Mouse (Mus musculus): ENCODE measurements at regions not wholly inside any gene's neighbourhood (a gene's known extent, or its start where the extent isn't known, plus 50 kb on each side); places are given as distances from the start of the nearest gene placed in this dataset.

GRCm38 (mm10) chr3:21934731-21935271 is 141.7 kb upstream of the Tbl1xr1 start:
- no peaks in the 10 kb centered on the region for H3K27me3 ChIP-seq (replicated peaks; ENCODE audit: control insufficient read depth, insufficient read depth, low read length)
- ATAC-seq, result no peak
- peak overlapping the region; percentile 36 for H3K27ac ChIP-seq (ENCODE audit: low read length)
- H3K9me3 ChIP-seq (ENCODE audit: control insufficient read depth, low read length), result no peaks in the 10 kb centered on the region
- H3K4me3 ChIP-seq (ENCODE audit: low read length), result no peak overlapping the region
- no peak overlapping the region for H3K9ac ChIP-seq (ENCODE audit: low read depth, low read length)
- H3K4me1 ChIP-seq (ENCODE audit: control insufficient read depth, insufficient read depth, low read length), result peaks cover 27% of the 10 kb centered on the region
- H3K36me3 ChIP-seq (ENCODE audit: control insufficient read depth, insufficient read depth, low read length), result no peaks in the 10 kb centered on the region
- WGBS, result 23% methylated on average over 5 of the region's 5 CpGs
- H3K4me2 ChIP-seq (ENCODE audit: low read depth, low read length), result no peak overlapping the region

- WGBS, result under 1% methylated on average over 24 of the region's 24 CpGs
- H3K4me1 ChIP-seq (ENCODE audit: control insufficient read depth, insufficient read depth, low read length), result peaks cover 27% of the 10 kb centered on the region
- no peaks in the 10 kb centered on the region for H3K9me3 ChIP-seq (ENCODE audit: control insufficient read depth, low read length)
- ATAC-seq, result peak; percentile 98
- H3K27me3 ChIP-seq (replicated peaks; ENCODE audit: control insufficient read depth, insufficient read depth, low read length), result no peaks in the 10 kb centered on the region
- H3K9ac ChIP-seq (ENCODE audit: low read depth, low read length), result peak overlapping the region; percentile 55
- H3K36me3 ChIP-seq (ENCODE audit: control insufficient read depth, insufficient read depth, low read length), result no peaks in the 10 kb centered on the region
- peak overlapping the region; percentile 49 for H3K4me2 ChIP-seq (ENCODE audit: low read depth, low read length)
- H3K4me3 ChIP-seq (ENCODE audit: low read length), result peak overlapping the region; percentile 44
- H3K27ac ChIP-seq (ENCODE audit: low read length), result peak overlapping the region; percentile 90
These were observed 140.7 kb upstream of the Tbl1xr1 start for GRCm38 (mm10) chr3:21935571-21936261.

- Histone ChIP-seq H3K4me1 (ENCODE audit: control insufficient read depth, insufficient read depth, low read length) (peaks cover 27% of the 10 kb centered on the region), H3K9me3 (ENCODE audit: control insufficient read depth, low read length) (no peaks in the 10 kb centered on the region), H3K27me3 (replicated peaks; ENCODE audit: control insufficient read depth, insufficient read depth, low read length) (no peaks in the 10 kb centered on the region), H3K27ac (ENCODE audit: low read length) (peak overlapping the region; percentile 2; the same call in 1 of the 2 replicates), H3K36me3 (ENCODE audit: control insufficient read depth, insufficient read depth, low read length) (no peaks in the 10 kb centered on the region), H3K9ac (ENCODE audit: low read depth, low read length) (0 out of 2 replicates have a peak overlapping the region, but pooled peaks have one; percentile 21), H3K4me3 (ENCODE audit: low read length) (peak overlapping the region; percentile 44), H3K4me2 (ENCODE audit: low read depth, low read length) (peak overlapping the region; percentile 49)
- whole genome bisulfite sequencing, result 9% methylated on average over 8 of the region's 8 CpGs
- no peak for ATAC-seq
These were observed 140.2 kb upstream of the Tbl1xr1 start for GRCm38 (mm10) chr3:21936262-21936603.

GRCm38 (mm10) chr3:21936616-21937015 is 139.8 kb upstream of the Tbl1xr1 start:
- Histone ChIP-seq H3K9me3 (ENCODE audit: control insufficient read depth, low read length) (no peaks in the 10 kb centered on the region), H3K4me2 (ENCODE audit: low read depth, low read length) (peak overlapping the region; percentile 49), H3K4me3 (ENCODE audit: low read length) (no peak overlapping the region), H3K27ac (ENCODE audit: low read length) (no peak overlapping the region), H3K4me1 (ENCODE audit: control insufficient read depth, insufficient read depth, low read length) (peaks cover 27% of the 10 kb centered on the region), H3K9ac (ENCODE audit: low read depth, low read length) (peak overlapping the region; percentile 22; the same call in 1 of the 2 replicates), H3K27me3 (replicated peaks; ENCODE audit: control insufficient read depth, insufficient read depth, low read length) (no peaks in the 10 kb centered on the region), H3K36me3 (ENCODE audit: control insufficient read depth, insufficient read depth, low read length) (no peaks in the 10 kb centered on the region)
- WGBS, result 26% methylated on average over 8 of the region's 8 CpGs
- ATAC-seq, result peak; percentile 4

- H3K9me3 ChIP-seq (ENCODE audit: control insufficient read depth, low read length), result no peaks in the 10 kb centered on the region
- 68% methylated on average over 7 of the region's 7 CpGs for WGBS
- no peak overlapping the region for H3K4me3 ChIP-seq (ENCODE audit: low read length)
- H3K27ac ChIP-seq (ENCODE audit: low read length), result no peak overlapping the region
- no peak for ATAC-seq
- peaks cover 27% of the 10 kb centered on the region for H3K4me1 ChIP-seq (ENCODE audit: control insufficient read depth, insufficient read depth, low read length)
- no peak overlapping the region for H3K9ac ChIP-seq (ENCODE audit: low read depth, low read length)
- H3K4me2 ChIP-seq (ENCODE audit: low read depth, low read length), result no peak overlapping the region
- no peaks in the 10 kb centered on the region for H3K27me3 ChIP-seq (replicated peaks; ENCODE audit: control insufficient read depth, insufficient read depth, low read length)
- no peaks in the 10 kb centered on the region for H3K36me3 ChIP-seq (ENCODE audit: control insufficient read depth, insufficient read depth, low read length)
These were observed 139.0 kb upstream of the Tbl1xr1 start for GRCm38 (mm10) chr3:21937281-21938035.

- ATAC-seq, result no peak
- Histone ChIP-seq H3K4me3 (ENCODE audit: low read length) (no peak overlapping the region), H3K4me2 (ENCODE audit: low read depth, low read length) (no peak overlapping the region), H3K9me3 (ENCODE audit: control insufficient read depth, low read length) (no peaks in the 10 kb centered on the region), H3K36me3 (ENCODE audit: control insufficient read depth, insufficient read depth, low read length) (no peaks in the 10 kb centered on the region), H3K9ac (ENCODE audit: low read depth, low read length) (no peak overlapping the region), H3K27ac (ENCODE audit: low read length) (no peak overlapping the region), H3K27me3 (replicated peaks; ENCODE audit: control insufficient read depth, insufficient read depth, low read length) (no peaks in the 10 kb centered on the region), H3K4me1 (ENCODE audit: control insufficient read depth, insufficient read depth, low read length) (peaks cover 27% of the 10 kb centered on the region)
- 56% methylated on average over 11 of the region's 11 CpGs for WGBS
These were observed 138.2 kb upstream of the Tbl1xr1 start for GRCm38 (mm10) chr3:21938071-21938848.

- Histone ChIP-seq H3K27me3 (replicated peaks; ENCODE audit: control insufficient read depth, insufficient read depth, low read length) (no peaks in the 10 kb centered on the region), H3K4me1 (ENCODE audit: control insufficient read depth, insufficient read depth, low read length) (peaks cover 23% of the 10 kb centered on the region), H3K36me3 (ENCODE audit: control insufficient read depth, insufficient read depth, low read length) (no peaks in the 10 kb centered on the region), H3K9ac (ENCODE audit: low read depth, low read length) (no peak overlapping the region), H3K9me3 (ENCODE audit: control insufficient read depth, low read length) (no peaks in the 10 kb centered on the region), H3K27ac (ENCODE audit: low read length) (no peak overlapping the region), H3K4me2 (ENCODE audit: low read depth, low read length) (no peak overlapping the region), H3K4me3 (ENCODE audit: low read length) (no peak overlapping the region)
- ATAC-seq, result no peak
- 81% methylated on average over 6 of the region's 6 CpGs for WGBS
These were observed 136.7 kb upstream of the Tbl1xr1 start for GRCm38 (mm10) chr3:21939738-21940137.

- no peak for ATAC-seq
- WGBS, result 88% methylated on average over 2 of the region's 2 CpGs
- Histone ChIP-seq H3K4me3 (ENCODE audit: low read length) (no peak overlapping the region), H3K9ac (ENCODE audit: low read depth, low read length) (no peak overlapping the region), H3K4me1 (ENCODE audit: control insufficient read depth, insufficient read depth, low read length) (peaks cover 12% of the 10 kb centered on the region), H3K36me3 (ENCODE audit: control insufficient read depth, insufficient read depth, low read length) (no peaks in the 10 kb centered on the region), H3K27me3 (replicated peaks; ENCODE audit: control insufficient read depth, insufficient read depth, low read length) (no peaks in the 10 kb centered on the region), H3K9me3 (ENCODE audit: control insufficient read depth, low read length) (no peaks in the 10 kb centered on the region), H3K27ac (ENCODE audit: low read length) (no peak overlapping the region), H3K4me2 (ENCODE audit: low read depth, low read length) (no peak overlapping the region)
These were observed 134.9 kb upstream of the Tbl1xr1 start for GRCm38 (mm10) chr3:21941596-21941995.

GRCm38 (mm10) chr3:21942912-21943311 is 133.5 kb upstream of the Tbl1xr1 start:
- WGBS, result 92% methylated on average over 1 of the region's 1 CpGs
- no peak for ATAC-seq
- Histone ChIP-seq H3K27me3 (replicated peaks; ENCODE audit: control insufficient read depth, insufficient read depth, low read length) (no peaks in the 10 kb centered on the region), H3K4me2 (ENCODE audit: low read depth, low read length) (no peak overlapping the region), H3K4me3 (ENCODE audit: low read length) (no peak overlapping the region), H3K9ac (ENCODE audit: low read depth, low read length) (no peak overlapping the region), H3K36me3 (ENCODE audit: control insufficient read depth, insufficient read depth, low read length) (no peaks in the 10 kb centered on the region), H3K9me3 (ENCODE audit: control insufficient read depth, low read length) (no peaks in the 10 kb centered on the region), H3K4me1 (ENCODE audit: control insufficient read depth, insufficient read depth, low read length) (0 out of 2 replicates have a peak, but pooled peaks cover 7% of the 10 kb centered on the region), H3K27ac (ENCODE audit: low read length) (no peak overlapping the region)
